Mouse (Mus musculus) MEL-GATA-1-ER (cell line): ENCODE measurements around the gene Arhgdig.
A peak's percentile ranks its signal among the peaks of the same experiment; 100 is the strongest.
"Not testable (repeated sequence)": the region's sequence is repeated elsewhere in the genome, so short reads cannot be mapped to it uniquely, and the experiment has no call there.

Experiments used
- DNase-seq: peaks from one replicate; pipeline ENCODE4 v3.0.0-alpha.2; 2012; ENCODE audit warnings: low read depth; ENCODE audit errors: extremely low read depth

Gene Arhgdig

GRCm38 (mm10) chr17:26204766-26205165 is 2.8 kb downstream of the Arhgdig start:
- no peak for DNase-seq

GRCm38 (mm10) chr17:26203321-26203811 is 4.2 kb downstream of the Arhgdig start:
- peak; percentile 32 for DNase-seq

GRCm38 (mm10) chr17:26202737-26203136 is 4.8 kb downstream of the Arhgdig start, which contains the start of gene Rgs11:
Gene Rgs11 (plus strand): TSS chr17:26202951.
- peak; percentile 33 for DNase-seq

- no peak for DNase-seq
Observed at GRCm38 (mm10) chr17:26201998-26202397, 5.6 kb downstream of the Arhgdig start.

- peak; percentile 57 for DNase-seq
Observed at GRCm38 (mm10) chr17:26200831-26201705, 6.5 kb downstream of the Arhgdig start.

- peak; percentile 41 for DNase-seq
Observed at GRCm38 (mm10) chr17:26198892-26199291, 8.7 kb downstream of the Arhgdig start, which contains the start of gene Pdia2. Gene Pdia2 (minus strand): TSS chr17:26199087.

- DNase-seq = no peak
Observed at GRCm38 (mm10) chr17:26192481-26193190, 14.9 kb downstream of the Arhgdig start.

GRCm38 (mm10) chr17:26191486-26191885 is 16.1 kb downstream of the Arhgdig start:
- not testable (repeated sequence) for DNase-seq

GRCm38 (mm10) chr17:26188091-26188805 is 19.3 kb downstream of the Arhgdig start:
- no peak for DNase-seq

- DNase-seq = no peak
Observed at GRCm38 (mm10) chr17:26187592-26187991, 20.0 kb downstream of the Arhgdig start.

- no peak for DNase-seq
Observed at GRCm38 (mm10) chr17:26181179-26181578, 26.4 kb downstream of the Arhgdig start.

- no peak for DNase-seq
Observed at GRCm38 (mm10) chr17:26178611-26179010, 29.0 kb downstream of the Arhgdig start.

GRCm38 (mm10) chr17:26175248-26175647 is 32.3 kb downstream of the Arhgdig start:
- DNase-seq = not testable (repeated sequence)

GRCm38 (mm10) chr17:26168039-26168438 is 39.5 kb downstream of the Arhgdig start:
- peak; percentile 31 for DNase-seq

- no peak for DNase-seq
Observed at GRCm38 (mm10) chr17:26162736-26163135, 44.9 kb downstream of the Arhgdig start.

- no peak for DNase-seq
Observed at GRCm38 (mm10) chr17:26151886-26152630, 55.5 kb downstream of the Arhgdig start.
